Mouse (Mus musculus) CH12.LX (cell line): ENCODE measurements at regions not wholly inside any gene's neighbourhood (a gene's known extent, or its start where the extent isn't known, plus 50 kb on each side); places are given as distances from the start of the nearest gene placed in this dataset.

Experiments
- DNase-seq: peaks from one replicate; pipeline ENCODE4 v3.0.0-alpha.2; 2013; ENCODE audit errors: extremely low read depth
- H3K27ac ChIP-seq: 2 replicates; pipeline ENCODE4 v1.5.1; 2012; ENCODE audit warnings: low read depth, mild to moderate bottlenecking, control low read depth, moderate library complexity; ENCODE audit not compliant: insufficient read depth
- H3K27me3 ChIP-seq: replicated peaks from 2 replicates; pipeline ENCODE3; 2012; ENCODE audit warnings: inconsistent platforms
- H3K36me3 ChIP-seq, 2 experiments: replicated peaks in 1 of 2; 2 replicates each; pipeline versions ENCODE3 to v1.6.1; 2012; ENCODE audit warnings: inconsistent platforms in 1 of 2, low read length in 1 of 2, mild to moderate bottlenecking in 1 of 2, mixed read lengths in 1 of 2, moderate library complexity in 1 of 2; ENCODE audit not compliant: control insufficient read depth in 1 of 2, insufficient read depth in 1 of 2
- H3K4me1 ChIP-seq, 2 experiments: 2 replicates each; pipeline ENCODE4 v1.6.1; 2012; ENCODE audit warnings: inconsistent platforms in 1 of 2, moderate library complexity in 1 of 2; ENCODE audit not compliant: insufficient read depth in 2 of 2, control insufficient read depth in 1 of 2
- H3K4me2 ChIP-seq: 2 replicates; pipeline ENCODE4 v1.6.1; 2012; ENCODE audit warnings: low read depth, mild to moderate bottlenecking, control low read depth; ENCODE audit not compliant: poor library complexity, insufficient read depth, severe bottlenecking
- H3K4me3 ChIP-seq, 3 experiments: fragments of 150-350 bp in 1 of 3; sonication (generic) in 1 of 3; replicated peaks in 1 of 3; 2 replicates each; pipeline versions ENCODE3 to v1.5.1; 2011 to 2012; ENCODE audit warnings: low read depth in 2 of 3, low read length in 2 of 3, mild to moderate bottlenecking in 2 of 3, moderate library complexity in 2 of 3, control low read depth in 1 of 3, improper control_type of control experiment in 1 of 3, inconsistent platforms in 1 of 3, mixed read lengths in 1 of 3; ENCODE audit not compliant: poor library complexity in 1 of 3
- H3K79me2 ChIP-seq: replicated peaks from 2 replicates; pipeline ENCODE4 v1.6.1; 2012; ENCODE audit warnings: mild to moderate bottlenecking, moderate library complexity; ENCODE audit not compliant: control insufficient read depth, poor library complexity, insufficient read depth, severe bottlenecking; ENCODE audit errors: extremely low read depth
- H3K9ac ChIP-seq: 2 replicates; pipeline ENCODE4 v1.6.1; 2012; ENCODE audit warnings: low read depth, mild to moderate bottlenecking, control low read depth, moderate library complexity; ENCODE audit not compliant: insufficient read depth
- H3K9me3 ChIP-seq: replicated peaks from 2 replicates; pipeline ENCODE3; 2012; ENCODE audit warnings: low read length, inconsistent platforms, mixed read lengths
- E2F4 ChIP-seq: IDR thresholded peaks from 2 replicates; pipeline ENCODE4 v1.6.1; 2011; ENCODE audit warnings: low read depth, low read length, improper control_type of control experiment; ENCODE audit not compliant: insufficient replicate concordance
- ELF1 ChIP-seq: IDR thresholded peaks from 2 replicates; pipeline ENCODE4 v1.6.1; 2014; ENCODE audit warnings: low read depth, mild to moderate bottlenecking, inconsistent platforms, low read length, improper control_type of control experiment
- HCFC1 ChIP-seq: IDR thresholded peaks from 2 replicates; pipeline ENCODE4 v1.6.1; 2012; ENCODE audit warnings: low read depth, mild to moderate bottlenecking, inconsistent platforms, low read length, improper control_type of control experiment
- IRF4 ChIP-seq: IDR thresholded peaks from 2 replicates; pipeline ENCODE4 v1.6.1; 2014; ENCODE audit warnings: low read depth, mild to moderate bottlenecking, inconsistent platforms, low read length, improper control_type of control experiment
- JUN ChIP-seq: IDR thresholded peaks from 2 replicates; pipeline ENCODE4 v1.6.1; 2011; ENCODE audit warnings: low read depth, mild to moderate bottlenecking, low read length, improper control_type of control experiment, moderate library complexity; ENCODE audit not compliant: insufficient read depth
- KAT2A ChIP-seq: IDR thresholded peaks from 2 replicates; pipeline ENCODE4 v1.6.1; 2012; ENCODE audit warnings: low read length, improper control_type of control experiment, inconsistent platforms; ENCODE audit not compliant: insufficient replicate concordance
- MAFK ChIP-seq: IDR thresholded peaks from 2 replicates; pipeline ENCODE4 v1.6.1; 2011; ENCODE audit warnings: low read length, improper control_type of control experiment; ENCODE audit not compliant: insufficient replicate concordance
- MYC ChIP-seq: IDR thresholded peaks from 2 replicates; pipeline ENCODE4 v1.6.1; 2011; ENCODE audit warnings: low read depth, mild to moderate bottlenecking, improper control_type of control experiment, low read length
- POLR2A ChIP-seq: IDR thresholded peaks from 2 replicates; pipeline ENCODE4 v1.6.1; 2011; ENCODE audit warnings: low read depth, mild to moderate bottlenecking, improper control_type of control experiment, low read length
- POLR2AphosphoS2 ChIP-seq: IDR thresholded peaks from 2 replicates; pipeline ENCODE4 v1.6.1; 2011; ENCODE audit warnings: low read depth, low read length, improper control_type of control experiment
- SMC3 ChIP-seq: IDR thresholded peaks from 2 replicates; pipeline ENCODE4 v1.6.1; 2011; ENCODE audit warnings: low read depth, low read length, improper control_type of control experiment
- TBP ChIP-seq: conservative IDR thresholded peaks from 2 replicates; pipeline ENCODE4 v1.6.1; 2011; ENCODE audit warnings: low read depth, low read length, improper control_type of control experiment
- USF2 ChIP-seq: conservative IDR thresholded peaks from 2 replicates; pipeline ENCODE4 v1.6.1; 2011; ENCODE audit warnings: low read depth, low read length, improper control_type of control experiment
- ZC3H11A ChIP-seq: IDR thresholded peaks from 2 replicates; pipeline ENCODE4 v1.6.1; 2012; ENCODE audit warnings: low read depth, mild to moderate bottlenecking, inconsistent platforms, low read length, improper control_type of control experiment
- ZNF384 ChIP-seq: IDR thresholded peaks from 2 replicates; pipeline ENCODE4 v1.6.1; 2012; ENCODE audit warnings: low read depth, low read length, improper control_type of control experiment, inconsistent platforms
- dilution Hi-C: fragments of 300-500 bp; cut with MboI; formaldehyde crosslinking; loops from 2 replicates; pipeline ENCODE4 v1.14.3; 2020; ENCODE audit warnings: low sequenced_read_pairs; ENCODE audit not compliant: extremely low pct_unique_long_range_greater_than_20kb, extremely low pct_ligation_motif_present
- in situ Hi-C: fragments of 300-500 bp; cut with MboI; formaldehyde crosslinking; loops from 3 replicates; pipeline ENCODE4 v1.14.3; 2019; ENCODE audit warnings: low sequenced_read_pairs, low pct_ligation_motif_present, low pct_unique_long_range_greater_than_20kb, mixed read lengths

DNA sequence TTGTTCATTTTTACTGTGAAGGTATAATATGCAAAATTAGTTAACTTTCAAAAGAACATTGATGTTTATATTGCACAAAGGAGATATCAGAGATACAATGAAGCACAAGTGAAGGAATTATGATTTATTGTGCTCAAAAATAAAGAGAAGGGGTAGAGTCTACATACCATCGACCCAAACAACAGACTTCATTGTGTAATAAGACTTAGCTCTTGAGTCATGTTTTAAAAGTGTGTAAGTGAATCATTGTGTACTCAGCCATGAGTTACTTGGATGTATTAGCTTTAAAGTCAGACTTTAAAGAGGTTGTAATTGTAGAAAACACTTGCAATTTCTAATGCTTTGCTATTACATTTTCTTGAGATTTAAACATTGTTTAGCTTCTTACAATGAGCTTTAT is 1240.6 kb upstream of the Slc10a2 start:
- TF ChIP-seq POLR2A (no peak), MAFK (no peak), ELF1 (no peak), USF2 (no peak), IRF4 (no peak)
- TF ChIP-seq, all 38 proteins: peak for 0
- Histone ChIP-seq H3K4me1 (no peaks in the 10 kb centered on the region), H3K4me2 (no peak overlapping the region), H3K9me3 (peaks cover 17% of the 10 kb centered on the region), H3K36me3 (no peaks in the 10 kb centered on the region), H3K27me3 (no peaks in the 10 kb centered on the region), H3K27ac (no peak overlapping the region), H3K79me2 (no peaks in the 10 kb centered on the region), H3K4me3 (no peak overlapping the region), H3K9ac (no peak overlapping the region)
- in situ Hi-C loops (no loop called here), dilution Hi-C loops (no loop called here)
- no peak for DNase-seq

DNA sequence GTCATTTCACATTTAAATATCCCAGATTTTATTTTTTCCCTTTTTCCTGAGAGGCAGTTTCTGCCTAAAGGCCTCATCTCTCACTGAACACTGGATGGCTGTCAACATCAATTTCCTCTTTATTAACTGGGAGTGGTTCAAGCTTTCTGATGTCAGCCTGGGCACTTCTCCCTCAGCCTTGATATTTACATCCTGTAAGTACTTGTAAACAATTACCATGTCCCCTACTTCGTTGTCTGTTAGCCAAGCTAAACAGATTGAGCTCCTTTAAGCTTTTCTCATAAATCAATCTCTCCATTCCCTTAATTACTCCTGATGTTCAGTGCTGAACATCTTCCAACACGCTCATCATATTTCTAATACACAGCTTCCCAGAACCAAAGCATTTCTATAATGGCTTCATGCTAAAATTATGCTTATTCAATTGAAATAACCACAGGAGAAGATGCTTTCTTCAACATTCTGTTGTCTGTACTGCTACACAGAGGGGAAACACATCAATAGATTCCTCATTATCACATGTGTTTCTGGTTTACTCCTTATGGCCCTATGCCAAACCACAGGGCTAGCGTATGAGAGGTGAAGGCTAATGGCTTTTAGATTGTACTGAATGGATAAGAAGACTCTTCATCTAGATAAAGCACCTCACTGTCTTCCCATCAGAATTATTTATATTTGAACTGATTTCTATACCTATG is 1235.2 kb upstream of the Slc10a2 start:
- dilution Hi-C loops (no loop called here), in situ Hi-C loops (no loop called here)

DNA sequence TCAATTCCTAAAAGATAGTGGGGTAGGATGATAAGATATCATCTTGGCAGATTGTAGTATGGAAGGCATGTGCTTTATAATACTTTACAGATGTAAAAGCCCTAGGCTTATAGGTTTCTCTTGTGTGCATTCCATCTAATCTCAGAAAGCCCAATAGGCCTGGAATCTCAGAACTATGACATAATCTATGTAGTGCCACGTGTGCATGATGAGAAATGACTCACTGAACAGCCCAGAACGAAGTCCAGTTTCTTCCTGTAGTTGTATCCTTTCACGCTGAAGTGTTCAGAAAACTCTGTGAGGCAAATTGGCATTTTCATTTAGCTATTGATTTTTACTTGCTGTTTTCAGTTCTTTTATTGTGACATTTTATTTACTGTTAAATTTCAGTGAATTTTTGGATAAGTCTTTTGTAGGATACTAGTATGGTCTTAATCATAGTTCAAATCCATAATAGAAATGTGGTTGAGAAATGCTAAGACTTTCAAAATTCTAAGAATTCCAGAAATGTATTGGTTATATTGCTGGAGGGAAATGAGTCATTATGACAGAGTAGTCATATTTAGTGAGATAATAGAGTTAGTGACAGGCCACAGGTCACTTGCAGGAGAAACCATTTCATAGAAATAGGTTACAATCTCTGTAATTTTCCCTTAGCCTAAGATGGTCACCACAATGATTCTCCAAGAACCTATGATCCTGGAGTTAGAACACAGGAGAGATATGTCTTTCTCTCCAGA is 1229.3 kb upstream of the Slc10a2 start:
- DNase-seq: no peak

More for the DNA sequence above, 1235.2 kb upstream of the Slc10a2 start:
- H3K27me3 ChIP-seq: no peaks in the 10 kb centered on the region
- H3K36me3 ChIP-seq: no peaks in the 10 kb centered on the region
- H3K4me3 ChIP-seq: no peak overlapping the region
- H3K9me3 ChIP-seq: peaks cover 17% of the 10 kb centered on the region
- H3K79me2 ChIP-seq: no peaks in the 10 kb centered on the region
- H3K27ac ChIP-seq: no peak overlapping the region
- no peak overlapping the region for H3K4me2 ChIP-seq
- DNase-seq: no peak
- H3K4me1 ChIP-seq: no peaks in the 10 kb centered on the region
- H3K9ac ChIP-seq: no peak overlapping the region
- TF ChIP-seq JUN: no peak
- TF ChIP-seq E2F4: no peak
- no peak for TF ChIP-seq TBP

More for the DNA sequence above, 1229.3 kb upstream of the Slc10a2 start:
- Histone ChIP-seq H3K9me3 (peaks cover 14% of the 10 kb centered on the region), H3K27me3 (no peaks in the 10 kb centered on the region), H3K9ac (no peak overlapping the region), H3K4me3 (no peak overlapping the region), H3K4me2 (no peak overlapping the region), H3K4me1 (no peaks in the 10 kb centered on the region), H3K27ac (no peak overlapping the region), H3K79me2 (no peaks in the 10 kb centered on the region), H3K36me3 (no peaks in the 10 kb centered on the region)
- dilution Hi-C loops (no loop called here), in situ Hi-C loops (no loop called here)
- TF ChIP-seq POLR2AphosphoS2 (no peak), HCFC1 (no peak), IRF4 (no peak), ZNF384 (no peak), E2F4 (no peak), MAFK (no peak), POLR2A (no peak), KAT2A (no peak), MYC (no peak), ZC3H11A (no peak), SMC3 (no peak)
